Mouse (Mus musculus) heart, postnatal 10 days (tissue): ENCODE measurements at regions not wholly inside any gene's neighbourhood (a gene's known extent, or its start where the extent isn't known, plus 50 kb on each side); places are given as distances from the start of the nearest gene placed in this dataset.

Source experiments
- DNase-seq, 2 experiments: peaks; one replicate each; pipeline ENCODE4 v3.0.0; 2021
- intact Hi-C: fragments of 180-260 bp; cut with DNase I; formaldehyde crosslinking; loops from one replicate; pipeline ENCODE4 v1.15.1; 2025

- DNase-seq, result no peak
- intact Hi-C loops, result no loop called here
Measured at GRCm38 (mm10) chr14:55392390-55392789, 86.2 kb upstream of the Dhrs4 start.

DNA sequence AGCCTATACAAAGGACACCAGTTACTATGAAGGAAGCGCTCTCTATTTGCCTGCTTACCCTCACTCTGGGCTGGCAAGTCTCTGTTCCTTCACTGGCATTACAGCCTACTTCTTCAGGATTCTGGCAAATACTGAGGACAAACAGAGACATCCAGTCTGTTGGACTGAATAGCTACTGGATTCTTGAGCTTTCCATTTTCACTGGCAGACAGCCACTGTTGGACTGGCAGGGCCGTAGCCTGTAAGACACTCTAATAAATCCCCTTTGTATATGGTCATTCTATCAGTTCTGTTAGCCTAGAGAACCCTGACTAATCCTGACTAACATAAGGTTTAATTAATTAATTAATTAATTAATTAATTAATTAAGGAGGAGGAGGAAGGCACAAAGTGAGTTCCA, 72.4 kb upstream of the Dhrs4 start:
- intact Hi-C loops, result no loop called here
- DNase-seq, result no peak
